Mouse (Mus musculus) limb, embryonic 13.5 days (tissue): ENCODE results near the gene Fancm. TPM values are rescaled to one million over a fixed set of nuclear protein-coding genes. Genes with fewer than 3 reads are reported as not detected.

Source experiments
- ATAC-seq: fragments of 200-750 bp; cut with Nextera tagmentation; 2 replicates; pipeline ENCODE4 v1.8.0; 2017; ENCODE audit warnings: low read depth, moderate number of reproducible peaks, moderate TSS enrichment; ENCODE audit not compliant: low FRiP score
- H3K27ac ChIP-seq: fragments of 300-500 bp; sonication (generic); 2 replicates; pipeline ENCODE4 v1.5.1; 2015; ENCODE audit warnings: inconsistent platforms, mild to moderate bottlenecking, moderate library complexity
- H3K27me3 ChIP-seq: fragments of 300-500 bp; sonication (generic); 2 replicates; pipeline ENCODE4 v1.6.1; 2015; ENCODE audit warnings: mild to moderate bottlenecking, inconsistent platforms
- H3K36me3 ChIP-seq: fragments of 300-500 bp; sonication (generic); 2 replicates; pipeline ENCODE4 v1.6.1; 2015; ENCODE audit warnings: inconsistent platforms, mild to moderate bottlenecking, moderate library complexity
- H3K4me1 ChIP-seq: fragments of 300-500 bp; sonication (generic); 2 replicates; pipeline ENCODE4 v1.6.1; 2015; ENCODE audit warnings: inconsistent platforms
- H3K4me2 ChIP-seq: fragments of 300-500 bp; sonication (generic); replicated peaks from 2 replicates; pipeline ENCODE4 v1.6.1; 2015; ENCODE audit warnings: inconsistent platforms, mild to moderate bottlenecking, moderate library complexity
- H3K4me3 ChIP-seq: fragments of 300-500 bp; sonication (generic); 2 replicates; pipeline ENCODE4 v1.5.1; 2015; ENCODE audit warnings: moderate library complexity, mild to moderate bottlenecking, inconsistent platforms
- H3K9ac ChIP-seq: fragments of 300-500 bp; sonication (generic); 2 replicates; pipeline ENCODE4 v1.6.1; 2015; ENCODE audit warnings: mild to moderate bottlenecking, inconsistent platforms
- H3K9me3 ChIP-seq: fragments of 300-500 bp; sonication (generic); 2 replicates; pipeline ENCODE4 v1.6.1; 2016; ENCODE audit warnings: inconsistent platforms
- WGBS: fragments of 180-500 bp; shearing (Covaris S2); methylation state at CpG from one replicate; pipeline ENCODE4 v1.1.7; 2015; 5-methylcytosine and 5-hydroxymethylcytosine counted together
- polyA plus RNA-seq: library from polyadenylated mRNA; unstranded; fragments of >200 nt; fragmentation: Nextera tagmentation; extraction: Ambion mirVana; gene quantifications from 2 replicates; pipeline ENCODE4 v1.2.1, GENCODE M21; 2015

Gene Fancm
- 10.8 and 11.4 TPM in 2 replicates for polyA plus RNA-seq

- 2% methylated on average over 39 of the region's 39 CpGs for WGBS
- Histone ChIP-seq H3K9ac (peak within 1 kb of the TSS; percentile 89), H3K4me3 (peak within 1 kb of the TSS; percentile 84), H3K27me3 (no peaks in the 10 kb centered on the region), H3K27ac (peak within 1 kb of the TSS; percentile 87), H3K36me3 (peaks cover 7% of the 10 kb centered on the region), H3K9me3 (no peaks in the 10 kb centered on the region), H3K4me2 (peak within 1 kb of the TSS; percentile 88), H3K4me1 (peaks cover 30% of the 10 kb centered on the region)
- peak; percentile 45 for ATAC-seq
These were observed at the start of gene Fancm for GRCm38 (mm10) chr12:65075085-65075732. Fancm (plus strand) TSS chr12:65075603.

- Histone ChIP-seq H3K9ac (peak overlapping the region; percentile 94; the same call in 1 of the 2 replicates), H3K4me3 (peak overlapping the region; percentile 92), H3K4me2 (peak overlapping the region; percentile 78), H3K4me1 (peaks cover 19% of the 10 kb centered on the region), H3K36me3 (0 out of 2 replicates have a peak, but pooled peaks cover 4% of the 10 kb centered on the region), H3K27me3 (no peaks in the 10 kb centered on the region), H3K27ac (peak overlapping the region; percentile 88; the same call in 1 of the 2 replicates), H3K9me3 (no peaks in the 10 kb centered on the region)
- 47% methylated on average over 8 of the region's 8 CpGs for WGBS
- ATAC-seq: no peak
These were observed 39.6 kb upstream of the Fancm start for GRCm38 (mm10) chr12:65035839-65036189.

- Histone ChIP-seq H3K27me3 (no peaks in the 10 kb centered on the region), H3K4me2 (peak within 1 kb of the TSS; percentile 78), H3K36me3 (0 out of 2 replicates have a peak, but pooled peaks cover 4% of the 10 kb centered on the region), H3K9me3 (no peaks in the 10 kb centered on the region), H3K27ac (peak within 1 kb of the TSS; percentile 88), H3K4me1 (peaks cover 19% of the 10 kb centered on the region), H3K9ac (peak within 1 kb of the TSS; percentile 94), H3K4me3 (peak within 1 kb of the TSS; percentile 92)
- under 1% methylated on average over 60 of the region's 65 CpGs for WGBS
- ATAC-seq: peak; percentile 95
These were observed 39.1 kb upstream of the Fancm start, which contains the start of gene Prpf39 for GRCm38 (mm10) chr12:65036190-65036870. Prpf39 (plus strand) TSS chr12:65036333.

GRCm38 (mm10) chr12:65036892-65037545 lies 38.4 kb upstream of the Fancm start:
- Histone ChIP-seq H3K4me1 (peaks cover 19% of the 10 kb centered on the region), H3K36me3 (0 out of 2 replicates have a peak, but pooled peaks cover 4% of the 10 kb centered on the region), H3K4me2 (peak overlapping the region; percentile 78), H3K27ac (no peak overlapping the region), H3K4me3 (peak overlapping the region; percentile 92), H3K9ac (peak overlapping the region; percentile 94), H3K27me3 (no peaks in the 10 kb centered on the region), H3K9me3 (no peaks in the 10 kb centered on the region)
- 16% methylated on average over 18 of the region's 18 CpGs for WGBS
- no peak; the same call in 1 of the 2 replicates for ATAC-seq

- no peak overlapping the region for H3K27ac ChIP-seq
- peak overlapping the region; percentile 92 for H3K4me3 ChIP-seq
- peak overlapping the region; percentile 45; the same call in 1 of the 2 replicates for H3K9ac ChIP-seq
These were observed 37.9 kb upstream of the Fancm start for GRCm38 (mm10) chr12:65037546-65037937.

DNA sequence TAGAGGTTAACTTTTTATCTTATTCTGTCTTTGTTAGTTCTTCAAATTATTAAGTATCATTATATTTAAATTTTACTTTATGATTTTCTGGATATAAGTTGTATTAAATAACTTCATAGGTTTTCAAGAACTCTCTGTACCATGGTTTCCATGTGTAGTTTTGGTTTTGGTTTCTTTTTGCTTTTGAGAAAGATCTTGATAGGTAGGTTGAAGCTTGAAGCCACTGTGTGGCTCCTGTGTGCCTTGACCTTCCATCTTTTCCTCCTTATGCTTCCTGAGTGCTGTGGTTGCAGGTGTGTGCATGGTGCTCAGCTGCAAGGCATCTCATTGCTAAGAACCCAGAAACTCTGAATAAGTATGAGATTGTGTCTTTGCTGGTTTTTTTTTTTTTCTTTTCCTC lies 26.6 kb upstream of the Fancm start:
- Histone ChIP-seq H3K36me3 (peaks cover 42% of the 10 kb centered on the region), H3K27me3 (no peaks in the 10 kb centered on the region), H3K9me3 (no peaks in the 10 kb centered on the region), H3K27ac (no peak overlapping the region), H3K4me1 (no peaks in the 10 kb centered on the region), H3K9ac (no peak overlapping the region), H3K4me3 (no peak overlapping the region), H3K4me2 (no peak overlapping the region)
- ATAC-seq: no peak

More at GRCm38 (mm10) chr12:65037546-65037937, 37.9 kb upstream of the Fancm start:
- peaks cover 19% of the 10 kb centered on the region for H3K4me1 ChIP-seq
- no peak for ATAC-seq
- 12% methylated on average over 4 of the region's 4 CpGs for WGBS
- H3K36me3 ChIP-seq: peaks cover 7% of the 10 kb centered on the region; the same call in 1 of the 2 replicates
- H3K27me3 ChIP-seq: no peaks in the 10 kb centered on the region
- peak overlapping the region; percentile 78 for H3K4me2 ChIP-seq
- H3K9me3 ChIP-seq: no peaks in the 10 kb centered on the region

DNA sequence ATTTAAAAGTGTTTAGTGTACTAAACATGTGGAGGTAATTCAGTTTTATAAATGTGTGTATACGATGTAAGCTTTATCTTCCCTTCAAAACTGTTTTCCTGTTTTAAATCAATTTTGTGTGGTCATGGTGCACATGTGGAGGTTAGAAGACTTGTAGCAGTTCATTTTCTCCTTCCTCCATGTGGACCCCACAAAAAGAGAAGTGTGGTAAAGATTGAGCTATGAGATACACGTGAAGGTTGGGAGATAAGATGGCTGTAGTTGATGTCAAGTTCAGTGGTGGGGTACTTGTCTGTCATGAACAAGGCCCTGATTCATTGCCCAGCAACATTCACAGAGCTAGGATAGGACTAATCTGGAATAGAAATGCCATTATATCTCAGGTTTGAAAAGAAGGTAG lies 17.2 kb upstream of the Fancm start:
- 74% methylated on average over 2 of the region's 2 CpGs for WGBS
- H3K4me3 ChIP-seq: no peak overlapping the region
- H3K4me2 ChIP-seq: no peak overlapping the region
- peaks cover 69% of the 10 kb centered on the region for H3K36me3 ChIP-seq
- H3K9me3 ChIP-seq: no peaks in the 10 kb centered on the region
- H3K27me3 ChIP-seq: no peaks in the 10 kb centered on the region
- H3K27ac ChIP-seq: no peak overlapping the region
- H3K4me1 ChIP-seq: no peaks in the 10 kb centered on the region
- no peak for ATAC-seq
- no peak overlapping the region for H3K9ac ChIP-seq

- H3K36me3 ChIP-seq: peaks cover 72% of the 10 kb centered on the region
- no peaks in the 10 kb centered on the region for H3K9me3 ChIP-seq
- no peak overlapping the region for H3K9ac ChIP-seq
- H3K27ac ChIP-seq: no peak overlapping the region
- no peaks in the 10 kb centered on the region for H3K4me1 ChIP-seq
- H3K4me3 ChIP-seq: no peak overlapping the region
- no peak overlapping the region for H3K4me2 ChIP-seq
- no peaks in the 10 kb centered on the region for H3K27me3 ChIP-seq
- no peak for ATAC-seq
These were observed 14.3 kb upstream of the Fancm start for GRCm38 (mm10) chr12:65061082-65061481.

DNA sequence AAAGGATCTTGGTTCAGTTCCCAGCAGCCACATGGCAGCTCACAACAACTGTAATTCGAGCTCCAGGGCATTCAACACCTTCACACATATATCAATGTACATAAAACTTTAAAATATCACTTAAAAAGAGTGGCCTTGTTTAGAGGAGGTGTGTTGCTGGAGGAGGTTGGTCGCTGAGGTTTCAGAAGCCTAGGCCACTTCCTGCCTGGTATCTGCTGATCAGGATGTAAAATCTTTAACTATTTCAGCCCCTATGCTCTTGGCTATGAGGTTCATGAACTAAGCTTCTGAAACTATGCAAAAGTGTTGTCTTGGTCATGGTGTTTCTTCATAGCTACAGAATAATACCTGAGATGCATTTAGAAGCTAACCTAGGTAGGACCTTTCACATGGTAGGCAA lies 10.2 kb upstream of the Fancm start:
- H3K9me3 ChIP-seq: no peaks in the 10 kb centered on the region
- no peak overlapping the region for H3K4me2 ChIP-seq
- H3K27ac ChIP-seq: no peak overlapping the region
- peaks cover 76% of the 10 kb centered on the region for H3K36me3 ChIP-seq
- H3K27me3 ChIP-seq: no peaks in the 10 kb centered on the region
- H3K4me1 ChIP-seq: no peaks in the 10 kb centered on the region
- no peak overlapping the region for H3K4me3 ChIP-seq
- WGBS: 64% methylated on average over 2 of the region's 2 CpGs
- ATAC-seq: no peak
- H3K9ac ChIP-seq: no peak overlapping the region

DNA sequence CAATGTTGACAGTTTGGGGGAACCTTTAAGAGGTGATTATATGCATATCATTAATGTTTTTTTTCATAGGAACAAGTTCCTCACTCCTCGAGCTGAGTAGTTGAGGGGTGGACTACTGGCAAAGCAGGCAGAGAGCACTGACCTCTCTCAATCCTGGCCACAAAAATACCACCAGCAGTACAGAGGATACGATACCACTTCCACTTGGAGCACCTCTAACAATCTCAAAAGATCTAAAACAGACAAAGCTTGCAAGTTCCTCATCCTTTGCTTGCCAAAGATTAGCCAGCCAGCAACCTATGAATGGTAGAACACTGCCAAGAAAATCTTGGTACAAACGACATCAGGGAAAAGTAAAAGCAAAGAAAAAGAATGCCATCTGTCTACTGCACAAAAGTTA lies 9.2 kb upstream of the Fancm start:
- no peak overlapping the region for H3K4me2 ChIP-seq
- ATAC-seq: no peak
- H3K9ac ChIP-seq: no peak overlapping the region
- no peak overlapping the region for H3K4me3 ChIP-seq
- no peaks in the 10 kb centered on the region for H3K9me3 ChIP-seq
- H3K36me3 ChIP-seq: peaks cover 67% of the 10 kb centered on the region
- no peak overlapping the region for H3K27ac ChIP-seq
- 85% methylated on average over 3 of the region's 3 CpGs for WGBS
- no peaks in the 10 kb centered on the region for H3K27me3 ChIP-seq
- H3K4me1 ChIP-seq: no peaks in the 10 kb centered on the region

DNA sequence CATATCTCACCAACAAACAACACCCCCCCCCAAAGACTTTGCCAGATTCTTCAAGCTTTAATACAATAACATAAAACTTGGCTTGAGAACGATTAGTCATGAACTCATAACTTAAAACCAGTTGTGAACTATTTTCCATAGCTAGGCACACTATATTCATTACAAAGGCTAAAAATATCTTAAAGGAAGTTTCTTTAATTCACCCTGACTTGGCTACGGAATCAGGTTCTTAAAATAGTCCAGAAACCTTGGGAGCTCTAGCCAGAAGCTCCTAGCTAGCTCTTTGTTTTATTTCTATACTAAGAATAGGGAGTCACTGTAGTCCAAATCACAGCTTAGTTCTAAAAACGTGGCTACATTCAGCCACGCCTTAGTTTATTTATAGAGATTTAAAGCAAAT lies 7.0 kb upstream of the Fancm start:
- no peak for ATAC-seq
- Histone ChIP-seq H3K36me3 (peaks cover 57% of the 10 kb centered on the region), H3K9me3 (no peaks in the 10 kb centered on the region), H3K4me1 (peaks cover 7% of the 10 kb centered on the region; the same call in 1 of the 2 replicates), H3K9ac (no peak overlapping the region), H3K27me3 (no peaks in the 10 kb centered on the region), H3K4me2 (no peak overlapping the region), H3K27ac (no peak overlapping the region), H3K4me3 (no peak overlapping the region)
- WGBS: 69% methylated on average over 4 of the region's 4 CpGs
